Mouse (Mus musculus) testis, postnatal 10 days (tissue): ENCODE measurements at regions not wholly inside any gene's neighbourhood (a gene's known extent, or its start where the extent isn't known, plus 50 kb on each side); places are given as distances from the start of the nearest gene placed in this dataset.

Experiments used
- DNase-seq: peaks from one replicate; pipeline ENCODE4 v3.0.0; 2021; ENCODE audit warnings: low spot score

- DNase-seq, result no peak
These were observed 122.0 kb downstream of the Olfr1505 start for GRCm38 (mm10) chr19:14035371-14035770.

- DNase-seq, result no peak
These were observed 122.5 kb downstream of the Olfr1505 start for GRCm38 (mm10) chr19:14035785-14036184.

GRCm38 (mm10) chr19:14036750-14037149 is 123.4 kb downstream of the Olfr1505 start:
- no peak for DNase-seq

- no peak for DNase-seq
These were observed 129.4 kb downstream of the Olfr1505 start for GRCm38 (mm10) chr19:14042753-14043152.

GRCm38 (mm10) chr19:14045456-14045855 is 132.1 kb downstream of the Olfr1505 start:
- no peak for DNase-seq

GRCm38 (mm10) chr19:14052052-14052451 is 138.7 kb downstream of the Olfr1505 start:
- DNase-seq, result no peak

GRCm38 (mm10) chr19:14080538-14080937 is 167.2 kb downstream of the Olfr1505 start:
- DNase-seq, result peak; percentile 41

GRCm38 (mm10) chr19:14084726-14085125 is 171.4 kb downstream of the Olfr1505 start:
- DNase-seq, result no peak

- no peak for DNase-seq
These were observed 176.8 kb downstream of the Olfr1505 start for GRCm38 (mm10) chr19:14090106-14090505.

- DNase-seq, result no peak
These were observed 180.9 kb downstream of the Olfr1505 start for GRCm38 (mm10) chr19:14094191-14094590.

- DNase-seq, result no peak
These were observed 182.9 kb downstream of the Olfr1505 start for GRCm38 (mm10) chr19:14096187-14096586.

- DNase-seq, result no peak
These were observed 195.8 kb downstream of the Olfr1505 start for GRCm38 (mm10) chr19:14109091-14109490.

GRCm38 (mm10) chr19:14123348-14124113 is 210.2 kb downstream of the Olfr1505 start:
- no peak for DNase-seq

GRCm38 (mm10) chr19:14124250-14124827 is 211.0 kb downstream of the Olfr1505 start:
- DNase-seq, result no peak

GRCm38 (mm10) chr19:14124986-14125385 is 211.7 kb downstream of the Olfr1505 start:
- no peak for DNase-seq

- DNase-seq, result no peak
These were observed 215.3 kb downstream of the Olfr1505 start for GRCm38 (mm10) chr19:14128397-14129209.

- no peak for DNase-seq
These were observed 247.9 kb downstream of the Olfr1505 start for GRCm38 (mm10) chr19:14161217-14161616.

- no peak for DNase-seq
These were observed 249.4 kb downstream of the Olfr1505 start for GRCm38 (mm10) chr19:14162773-14163172.

- DNase-seq, result no peak
These were observed 252.4 kb downstream of the Olfr1505 start for GRCm38 (mm10) chr19:14165775-14166174.

GRCm38 (mm10) chr19:14180244-14180643 is 266.9 kb downstream of the Olfr1505 start:
- DNase-seq, result no peak

- no peak for DNase-seq
These were observed 267.6 kb downstream of the Olfr1505 start for GRCm38 (mm10) chr19:14180956-14181355.

- DNase-seq, result no peak
These were observed 268.5 kb downstream of the Olfr1505 start for GRCm38 (mm10) chr19:14181661-14182415.
